Mouse (Mus musculus): ENCODE results near the gene Nelfb. TPM values are rescaled to one million over a fixed set of nuclear protein-coding genes. Genes with fewer than 3 reads are reported as not detected.
A peak's percentile ranks its signal among the peaks of the same experiment; 100 is the strongest.

Nelfb gene
- total and polyA plus RNA-seq, 2 experiments from 2014 or later: 38.4 to 49.0 TPM

DNA sequence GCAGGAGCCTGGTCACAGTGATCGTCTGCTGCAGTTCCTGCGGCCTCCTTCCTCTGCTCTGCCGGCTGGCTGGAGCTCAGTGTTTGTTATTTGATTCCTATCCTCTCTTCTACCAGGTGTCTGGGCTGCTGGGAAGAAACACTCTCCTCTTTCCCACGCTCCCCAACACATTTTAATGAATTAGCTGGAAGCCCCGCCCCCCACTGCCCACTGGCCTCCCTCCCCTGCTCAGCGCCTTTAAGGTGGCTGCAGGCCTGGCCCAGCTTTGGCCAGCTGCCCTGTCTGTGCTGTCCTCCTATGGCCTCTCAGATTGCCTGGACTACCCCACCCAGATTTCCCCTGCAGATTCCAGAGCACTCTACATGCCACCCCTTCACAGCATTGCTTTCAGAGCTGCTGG is 33.6 kb downstream of the Nelfb start:
- Histone ChIP-seq H3K4me1 (ENCODE audit: control insufficient read depth, insufficient read depth) (peaks cover 30% of the 10 kb centered on the region), H3K36me3 (replicated peaks; ENCODE audit: control insufficient read depth, insufficient read depth, low read length) (no peaks in the 10 kb centered on the region), H3K27me3 (ENCODE audit: control insufficient read depth, insufficient read depth, low read length) (0 out of 2 replicates have a peak, but pooled peaks cover 6% of the 10 kb centered on the region), H3K9me3 (replicated peaks; ENCODE audit: control insufficient read depth, low read length) (no peaks in the 10 kb centered on the region), H3K27ac (ENCODE audit: low read depth) (peak overlapping the region; percentile 77), H3K4me2 (ENCODE audit: low read depth, low read length) (peak overlapping the region; percentile 32), H3K9ac (replicated peaks; ENCODE audit: low read depth, low read length) (peak overlapping the region; percentile 14), H3K4me3 (ENCODE audit: low read depth, low read length) (no peak overlapping the region)
- ATAC-seq (ENCODE audit: insufficient read depth, low read depth) (no peak), DNase-seq (ENCODE audit: low spot score) (no peak)
- no peak for TF ChIP-seq EP300 (IDR thresholded peaks at IDR 0.05; ENCODE audit: low read depth)
- no peak for TF ChIP-seq CTCF (IDR thresholded peaks at IDR 0.05; ENCODE audit: low read depth)
- 15% methylated on average over 5 of the region's 6 CpGs for WGBS

DNA sequence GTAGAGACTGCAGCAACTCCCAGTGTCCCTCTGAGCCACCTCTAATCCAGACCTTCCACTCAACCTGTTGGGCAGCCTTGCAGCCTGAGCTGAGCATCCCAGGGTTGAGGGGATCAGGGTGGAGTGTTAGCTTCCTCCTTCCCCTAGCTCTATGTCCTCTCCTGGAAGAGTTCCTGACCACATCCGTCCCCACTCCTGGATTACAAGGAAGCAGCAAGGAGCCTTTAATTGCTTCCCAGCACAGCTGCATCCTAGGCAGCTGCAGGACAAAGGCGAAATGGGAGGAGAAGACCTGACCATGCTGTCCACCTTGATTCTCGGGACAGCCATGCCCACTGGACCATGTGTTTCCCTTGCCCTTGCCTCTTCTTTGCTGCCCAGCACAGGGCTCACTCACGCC is 34.2 kb downstream of the Nelfb start:
- Histone ChIP-seq H3K9me3 (replicated peaks; ENCODE audit: control insufficient read depth, low read length) (no peaks in the 10 kb centered on the region), H3K4me2 (ENCODE audit: low read depth, low read length) (peak overlapping the region; percentile 32), H3K4me1 (ENCODE audit: control insufficient read depth, insufficient read depth) (peaks cover 30% of the 10 kb centered on the region), H3K9ac (replicated peaks; ENCODE audit: low read depth, low read length) (peak overlapping the region; percentile 14; the same call in 1 of the 2 replicates), H3K36me3 (replicated peaks; ENCODE audit: control insufficient read depth, insufficient read depth, low read length) (no peaks in the 10 kb centered on the region), H3K27ac (ENCODE audit: low read depth) (peak overlapping the region; percentile 77), H3K27me3 (ENCODE audit: control insufficient read depth, insufficient read depth, low read length) (0 out of 2 replicates have a peak, but pooled peaks cover 6% of the 10 kb centered on the region), H3K4me3 (ENCODE audit: low read depth, low read length) (no peak overlapping the region)
- DNase-seq (ENCODE audit: low spot score): no peak
- WGBS: 59% methylated on average over 4 of the region's 4 CpGs
- no peak for ATAC-seq (ENCODE audit: insufficient read depth, low read depth)
- no peak for TF ChIP-seq CTCF (IDR thresholded peaks at IDR 0.05; ENCODE audit: low read depth)
- TF ChIP-seq EP300 (IDR thresholded peaks at IDR 0.05; ENCODE audit: low read depth): peak; percentile 49; the same call in 1 of the 2 replicates

DNA sequence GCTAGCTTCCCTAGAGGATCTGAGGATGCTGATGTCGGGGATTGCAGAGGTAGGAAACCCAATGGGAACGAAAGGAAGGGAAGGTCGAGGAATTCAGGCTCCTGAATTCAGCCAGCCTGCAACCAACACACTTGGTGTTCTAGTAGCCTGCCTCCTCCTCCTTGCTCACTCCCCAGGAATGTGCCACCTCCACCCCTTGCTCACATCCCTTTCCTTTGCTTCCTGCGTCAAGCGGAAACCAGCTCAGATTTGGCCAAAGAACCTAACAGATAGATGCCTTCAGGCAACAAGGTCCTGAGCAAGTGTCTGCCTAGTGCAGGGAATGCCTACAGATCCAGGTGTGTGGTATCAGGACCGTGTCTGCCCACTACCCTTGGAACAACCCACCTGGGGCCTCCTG is 34.7 kb downstream of the Nelfb start:
- 0 out of 2 replicates have a peak, but pooled peaks cover 6% of the 10 kb centered on the region for H3K27me3 ChIP-seq (ENCODE audit: control insufficient read depth, insufficient read depth, low read length)
- no peaks in the 10 kb centered on the region for H3K36me3 ChIP-seq (replicated peaks; ENCODE audit: control insufficient read depth, insufficient read depth, low read length)
- H3K4me1 ChIP-seq (ENCODE audit: control insufficient read depth, insufficient read depth): peaks cover 30% of the 10 kb centered on the region
- no peak overlapping the region for H3K9ac ChIP-seq (replicated peaks; ENCODE audit: low read depth, low read length)
- no peak for ATAC-seq (ENCODE audit: insufficient read depth, low read depth)
- no peak for TF ChIP-seq EP300 (IDR thresholded peaks at IDR 0.05; ENCODE audit: low read depth)
- no peak for TF ChIP-seq CTCF (IDR thresholded peaks at IDR 0.05; ENCODE audit: low read depth)
- peak overlapping the region; percentile 22; the same call in 1 of the 2 replicates for H3K4me2 ChIP-seq (ENCODE audit: low read depth, low read length)
- 35% methylated on average over 6 of the region's 6 CpGs for WGBS
- H3K4me3 ChIP-seq (ENCODE audit: low read depth, low read length): no peak overlapping the region
- H3K9me3 ChIP-seq (replicated peaks; ENCODE audit: control insufficient read depth, low read length): no peaks in the 10 kb centered on the region
- H3K27ac ChIP-seq (ENCODE audit: low read depth): peak overlapping the region; percentile 77
- DNase-seq (ENCODE audit: low spot score): no peak

DNA sequence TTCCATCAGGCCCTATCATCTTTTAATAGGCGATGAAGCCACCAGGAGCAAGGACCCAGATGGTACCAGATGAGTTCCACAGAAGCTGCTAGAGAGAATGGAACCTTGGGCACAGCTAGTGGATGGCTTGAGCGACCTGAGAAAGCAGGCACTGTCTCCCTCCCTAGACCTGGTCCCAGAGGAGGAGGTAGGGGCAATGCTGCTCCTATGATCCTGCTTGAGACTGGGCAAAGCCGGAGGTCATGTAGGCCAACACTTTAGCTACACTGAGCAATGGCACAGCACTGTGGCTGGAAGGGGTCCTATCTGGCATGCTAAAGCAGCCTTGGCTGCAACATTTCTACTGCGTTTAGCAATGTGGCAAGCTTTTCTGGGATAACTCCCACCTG is 35.6 kb downstream of the Nelfb start:
- no peaks in the 10 kb centered on the region for H3K36me3 ChIP-seq (replicated peaks; ENCODE audit: control insufficient read depth, insufficient read depth, low read length)
- H3K4me2 ChIP-seq (ENCODE audit: low read depth, low read length): no peak overlapping the region
- peak overlapping the region; percentile 77; the same call in 1 of the 2 replicates for H3K27ac ChIP-seq (ENCODE audit: low read depth)
- WGBS: 78% methylated on average over 4 of the region's 4 CpGs
- 0 out of 2 replicates have a peak, but pooled peaks cover 6% of the 10 kb centered on the region for H3K27me3 ChIP-seq (ENCODE audit: control insufficient read depth, insufficient read depth, low read length)
- no peak overlapping the region for H3K9ac ChIP-seq (replicated peaks; ENCODE audit: low read depth, low read length)
- peaks cover 27% of the 10 kb centered on the region for H3K4me1 ChIP-seq (ENCODE audit: control insufficient read depth, insufficient read depth)
- DNase-seq (ENCODE audit: low spot score) (no peak), ATAC-seq (ENCODE audit: insufficient read depth, low read depth) (no peak)
- TF ChIP-seq CTCF (IDR thresholded peaks at IDR 0.05; ENCODE audit: low read depth) (no peak), EP300 (IDR thresholded peaks at IDR 0.05; ENCODE audit: low read depth) (no peak)
- no peaks in the 10 kb centered on the region for H3K9me3 ChIP-seq (replicated peaks; ENCODE audit: control insufficient read depth, low read length)
- H3K4me3 ChIP-seq (ENCODE audit: low read depth, low read length): no peak overlapping the region

DNA sequence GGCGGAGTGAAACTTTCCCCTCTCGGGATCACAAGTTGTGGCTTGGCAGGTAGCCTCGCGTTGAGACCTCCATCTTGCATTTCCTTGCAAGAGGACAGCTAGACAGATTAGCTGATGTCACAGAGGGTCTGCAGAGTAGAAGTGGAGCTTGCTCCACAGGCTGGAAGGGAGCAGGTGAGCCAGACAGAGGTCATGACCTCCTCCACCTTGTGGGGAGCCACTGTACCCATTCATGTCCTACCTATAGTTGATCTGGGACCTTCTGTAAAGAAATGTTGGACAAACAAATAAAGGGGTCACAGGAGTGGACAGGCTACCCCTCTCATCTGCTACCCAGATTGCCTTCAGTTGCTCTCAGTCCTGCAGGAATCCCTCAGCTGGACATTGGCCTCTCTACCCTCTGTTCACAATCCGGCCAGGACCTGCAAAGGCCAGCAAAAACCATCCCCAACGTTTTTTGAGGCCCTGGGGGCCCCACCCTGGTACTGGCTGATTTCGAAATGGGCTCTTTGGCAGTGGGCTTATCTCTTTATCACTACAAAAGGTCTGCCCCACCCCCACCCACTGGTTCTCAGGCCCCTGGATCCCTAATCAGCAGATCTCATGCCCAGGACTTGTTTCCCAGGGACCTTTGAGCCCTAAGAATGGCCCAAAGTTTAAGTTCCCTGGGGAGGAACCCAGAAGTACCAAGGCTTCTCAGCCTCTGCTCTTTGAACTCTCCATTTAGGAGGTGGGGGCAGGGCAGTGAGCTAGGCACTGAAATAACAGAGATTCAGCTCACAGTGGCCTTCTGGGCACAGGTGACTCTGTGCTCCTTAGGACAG is 36.2 kb downstream of the Nelfb start:
- H3K4me2 ChIP-seq (ENCODE audit: low read depth, low read length): no peak overlapping the region
- ATAC-seq (ENCODE audit: insufficient read depth, low read depth) (no peak), DNase-seq (ENCODE audit: low spot score) (no peak)
- no peak overlapping the region for H3K9ac ChIP-seq (replicated peaks; ENCODE audit: low read depth, low read length)
- H3K4me1 ChIP-seq (ENCODE audit: control insufficient read depth, insufficient read depth): peaks cover 27% of the 10 kb centered on the region
- no peaks in the 10 kb centered on the region for H3K36me3 ChIP-seq (replicated peaks; ENCODE audit: control insufficient read depth, insufficient read depth, low read length)
- H3K27me3 ChIP-seq (ENCODE audit: control insufficient read depth, insufficient read depth, low read length): 0 out of 2 replicates have a peak, but pooled peaks cover 4% of the 10 kb centered on the region
- TF ChIP-seq CTCF (IDR thresholded peaks at IDR 0.05; ENCODE audit: low read depth) (no peak), EP300 (IDR thresholded peaks at IDR 0.05; ENCODE audit: low read depth) (no peak)
- no peak overlapping the region for H3K27ac ChIP-seq (ENCODE audit: low read depth)
- no peaks in the 10 kb centered on the region for H3K9me3 ChIP-seq (replicated peaks; ENCODE audit: control insufficient read depth, low read length)
- whole genome bisulfite sequencing: 69% methylated on average over 7 of the region's 7 CpGs
- H3K4me3 ChIP-seq (ENCODE audit: low read depth, low read length): no peak overlapping the region
